Mouse (Mus musculus) left cerebral cortex, adult 8-10 months (tissue): ENCODE data around the gene Iapp. TPM values are rescaled to one million over a fixed set of nuclear protein-coding genes. Genes with fewer than 3 reads are reported as not detected.

Source experiments
- total RNA-seq, 4 experiments: library from RNA; stranded (reverse); gene quantifications; 2 replicates each; pipeline ENCODE4 v1.2.4; 2022

Iapp gene
- total RNA-seq, 4 experiments from 2014 or later: not detected

Other genes starting within 250 kb of the Iapp start
- under 1 TPM in 1 of 4 experiments, not detected in 3; 1.00 TPM for gene Slco1a6, start 89.9 kb upstream of the Iapp start, total RNA-seq
- gene Slco1a5, start 24.6 kb downstream of the Iapp start, total RNA-seq: not detected
- gene Pyroxd1, start 47.2 kb downstream of the Iapp start, total RNA-seq: 10 to 100 TPM; 14.5 to 17.1 (median 15.5) TPM
- gene Recql, start 88.7 kb downstream of the Iapp start, total RNA-seq: 10 to 100 TPM; 18.4 to 30.5 (median 22.4) TPM
- gene Golt1b, start 88.8 kb downstream of the Iapp start, total RNA-seq: 10 to 100 TPM; 31.1 to 33.6 (median 33.3) TPM
- gene Spx, start 115.0 kb downstream of the Iapp start, total RNA-seq: 1 to 10 TPM in 3 of 4 experiments, under 1 TPM in 1; 0.44 to 2.1 (median 1.4) TPM
- not detected for gene Gys2, start 174.7 kb downstream of the Iapp start, total RNA-seq
- 1,000 to 10,000 TPM in 1 of 4 experiments, 100 to 1,000 TPM in 3; 841 to 1,026 (median 936) TPM for gene Ldhb, start 209.5 kb downstream of the Iapp start, total RNA-seq